Mouse (Mus musculus): ENCODE data around the gene Svep1.
A peak's percentile ranks its signal among the peaks of the same experiment; 100 is the strongest.

Gene Svep1

GRCm38 (mm10) chr4:58206115-58206945 is at the start of gene Svep1:
Gene Svep1 (minus strand): TSS chr4:58206859.
- peak; percentile 96 for DNase-seq (ENCODE audit: low read depth)

- DNase-seq (ENCODE audit: low read depth) = peak; percentile 94
Observed at GRCm38 (mm10) chr4:58253410-58253809, 46.8 kb upstream of the Svep1 start.

- DNase-seq (ENCODE audit: low read depth) = peak; percentile 40
Observed at GRCm38 (mm10) chr4:58252381-58252780, 45.7 kb upstream of the Svep1 start.

GRCm38 (mm10) chr4:58245544-58245943 is 38.9 kb upstream of the Svep1 start:
- DNase-seq (ENCODE audit: low read depth) = no peak

- DNase-seq (ENCODE audit: low read depth) = peak; percentile 67
Observed at GRCm38 (mm10) chr4:58240416-58240815, 33.8 kb upstream of the Svep1 start.

GRCm38 (mm10) chr4:58235828-58236227 is 29.2 kb upstream of the Svep1 start:
- no peak for DNase-seq (ENCODE audit: low read depth)

GRCm38 (mm10) chr4:58223499-58223898 is 16.8 kb upstream of the Svep1 start:
- DNase-seq (ENCODE audit: low read depth) = no peak

- DNase-seq (ENCODE audit: low read depth) = no peak
Observed at GRCm38 (mm10) chr4:58211374-58211773, 4.7 kb upstream of the Svep1 start.

GRCm38 (mm10) chr4:58210557-58211090 is 4.0 kb upstream of the Svep1 start:
- peak; percentile 56 for DNase-seq (ENCODE audit: low read depth)

- no peak for DNase-seq (ENCODE audit: low read depth)
Observed at GRCm38 (mm10) chr4:58205750-58206114, 927 bp downstream of the Svep1 start.

- no peak for DNase-seq (ENCODE audit: low read depth)
Observed at GRCm38 (mm10) chr4:58201703-58202102, 5.0 kb downstream of the Svep1 start.

GRCm38 (mm10) chr4:58200826-58201225 is 5.8 kb downstream of the Svep1 start:
- DNase-seq (ENCODE audit: low read depth) = no peak

GRCm38 (mm10) chr4:58197230-58197629 is 9.4 kb downstream of the Svep1 start:
- DNase-seq (ENCODE audit: low read depth) = no peak

GRCm38 (mm10) chr4:58196795-58197194 is 9.9 kb downstream of the Svep1 start:
- DNase-seq (ENCODE audit: low read depth) = peak; percentile 71

GRCm38 (mm10) chr4:58195936-58196335 is 10.7 kb downstream of the Svep1 start:
- no peak for DNase-seq (ENCODE audit: low read depth)

GRCm38 (mm10) chr4:58189281-58189680 is 17.4 kb downstream of the Svep1 start:
- peak; percentile 63 for DNase-seq (ENCODE audit: low read depth)

- peak; percentile 74 for DNase-seq (ENCODE audit: low read depth)
Observed at GRCm38 (mm10) chr4:58185401-58185800, 21.3 kb downstream of the Svep1 start.

- peak; percentile 75 for DNase-seq (ENCODE audit: low read depth)
Observed at GRCm38 (mm10) chr4:58184681-58185341, 21.8 kb downstream of the Svep1 start.

- DNase-seq (ENCODE audit: low read depth) = no peak
Observed at GRCm38 (mm10) chr4:58183897-58184296, 22.8 kb downstream of the Svep1 start.

- peak; percentile 64 for DNase-seq (ENCODE audit: low read depth)
Observed at GRCm38 (mm10) chr4:58178489-58178888, 28.2 kb downstream of the Svep1 start.

- DNase-seq (ENCODE audit: low read depth) = no peak
Observed at GRCm38 (mm10) chr4:58177256-58177655, 29.4 kb downstream of the Svep1 start.

- no peak for DNase-seq (ENCODE audit: low read depth)
Observed at GRCm38 (mm10) chr4:58174435-58174987, 32.1 kb downstream of the Svep1 start.

- no peak for DNase-seq (ENCODE audit: low read depth)
Observed at GRCm38 (mm10) chr4:58173401-58173800, 33.3 kb downstream of the Svep1 start.
